Mouse (Mus musculus): ENCODE results near the gene Pitpnm3.

Pitpnm3 gene

GRCm38 (mm10) chr11:72049171-72049759 lies 86.3 kb downstream of the Pitpnm3 start:
- DNase-seq (ENCODE audit: low spot score) = no peak

GRCm38 (mm10) chr11:72048730-72049129 lies 86.8 kb downstream of the Pitpnm3 start:
- no peak for DNase-seq (ENCODE audit: low spot score)

- DNase-seq (ENCODE audit: low spot score) = no peak
These were observed 91.3 kb downstream of the Pitpnm3 start for GRCm38 (mm10) chr11:72044231-72044630.

- no peak for DNase-seq (ENCODE audit: low spot score)
These were observed 92.9 kb downstream of the Pitpnm3 start for GRCm38 (mm10) chr11:72042631-72043030.

- DNase-seq (ENCODE audit: low spot score) = peak; percentile 88
These were observed 93.6 kb downstream of the Pitpnm3 start, which contains the start of gene Pimreg for GRCm38 (mm10) chr11:72041768-72042607. TSS of gene Pimreg (plus strand) at chr11:72042032.

- DNase-seq (ENCODE audit: low spot score) = no peak
These were observed 94.2 kb downstream of the Pitpnm3 start for GRCm38 (mm10) chr11:72041290-72041767.

- DNase-seq (ENCODE audit: low spot score) = no peak
These were observed 95.8 kb downstream of the Pitpnm3 start for GRCm38 (mm10) chr11:72039599-72040386.

GRCm38 (mm10) chr11:72037996-72038395 lies 97.6 kb downstream of the Pitpnm3 start:
- peak; percentile 42 for DNase-seq (ENCODE audit: low spot score)

GRCm38 (mm10) chr11:72037409-72037808 lies 98.2 kb downstream of the Pitpnm3 start, which contains the start of gene Aipl1:
TSS of gene Aipl1 (minus strand) at chr11:72037509.
- no peak for DNase-seq (ENCODE audit: low spot score)

- DNase-seq (ENCODE audit: low spot score) = no peak
These were observed 103.0 kb downstream of the Pitpnm3 start for GRCm38 (mm10) chr11:72032589-72032988.

- DNase-seq (ENCODE audit: low spot score) = no peak
These were observed 103.5 kb downstream of the Pitpnm3 start for GRCm38 (mm10) chr11:72032091-72032490.

- DNase-seq (ENCODE audit: low spot score) = no peak
These were observed 104.2 kb downstream of the Pitpnm3 start for GRCm38 (mm10) chr11:72031353-72031752.

- peak; percentile 24 for DNase-seq (ENCODE audit: low spot score)
These were observed 106.4 kb downstream of the Pitpnm3 start for GRCm38 (mm10) chr11:72029143-72029542.

- DNase-seq (ENCODE audit: low spot score) = no peak
These were observed 107.7 kb downstream of the Pitpnm3 start for GRCm38 (mm10) chr11:72027836-72028235.

- DNase-seq (ENCODE audit: low spot score) = no peak
These were observed 109.1 kb downstream of the Pitpnm3 start for GRCm38 (mm10) chr11:72026516-72026915.

- DNase-seq (ENCODE audit: low spot score) = no peak
These were observed 109.7 kb downstream of the Pitpnm3 start for GRCm38 (mm10) chr11:72025843-72026242.

GRCm38 (mm10) chr11:72024193-72024781 lies 111.3 kb downstream of the Pitpnm3 start:
- peak; percentile 29 for DNase-seq (ENCODE audit: low spot score)

- no peak for DNase-seq (ENCODE audit: low spot score)
These were observed 112.0 kb downstream of the Pitpnm3 start for GRCm38 (mm10) chr11:72023581-72023980.

GRCm38 (mm10) chr11:72022827-72023226 lies 112.8 kb downstream of the Pitpnm3 start:
- DNase-seq (ENCODE audit: low spot score) = no peak

GRCm38 (mm10) chr11:72021015-72021414 lies 114.6 kb downstream of the Pitpnm3 start:
- no peak for DNase-seq (ENCODE audit: low spot score)

GRCm38 (mm10) chr11:72017253-72017601 lies 118.4 kb downstream of the Pitpnm3 start:
- no peak for DNase-seq (ENCODE audit: low spot score)
